Mouse (Mus musculus): Measurements from ENCODE around the gene Pcdh15.

DNA sequence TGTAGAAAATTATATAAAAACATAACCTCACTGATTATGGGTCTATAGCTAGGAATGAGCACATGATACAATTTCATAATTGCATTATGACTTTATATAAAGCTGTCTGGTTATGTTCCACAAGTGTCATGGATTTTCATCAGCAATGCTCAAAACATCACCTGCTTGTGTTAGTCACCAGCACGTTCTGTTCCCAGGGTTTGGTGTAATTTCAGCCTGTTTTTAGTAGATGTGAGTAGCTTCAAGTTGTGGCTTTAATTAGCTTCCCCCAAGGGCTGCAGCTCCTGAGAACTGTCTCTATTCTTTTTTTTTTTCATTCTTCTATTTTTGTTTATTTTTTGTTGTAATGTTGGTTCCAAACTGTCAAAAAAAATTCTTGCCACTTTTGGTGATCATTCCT is 809.4 kb downstream of the Pcdh15 start:
- TF ChIP-seq CTCF (IDR thresholded peaks at IDR 0.05; ENCODE audit: borderline replicate concordance, insufficient read depth, low read length) (no peak), POLR2A (IDR thresholded peaks at IDR 0.05; ENCODE audit: low read depth, low read length) (no peak)
